Mouse (Mus musculus): ENCODE measurements around the gene Frem2. TPM values are rescaled to one million over a fixed set of nuclear protein-coding genes. Genes with fewer than 3 reads are reported as not detected.
A peak's percentile ranks its signal among the peaks of the same experiment; 100 is the strongest.

Frem2 gene
- polyA plus RNA-seq, 1 experiment from 2014 or later = 7.8 TPM

- Histone ChIP-seq H3K4me1 (peaks cover 32% of the 10 kb centered on the region), H3K4me3 (peak overlapping the region; percentile 74), H3K36me3 (replicated peaks) (peaks cover 41% of the 10 kb centered on the region), H3K27ac (replicated peaks) (no peak overlapping the region), H3K9me3 (peaks cover 31% of the 10 kb centered on the region), H3K27me3 (replicated peaks; ENCODE audit: low read depth, poor library complexity, severe bottlenecking) (peaks cover 38% of the 10 kb centered on the region)
- DNase-seq (ENCODE audit: low spot score) = no peak
- WGBS = 86% methylated on average over 13 of the region's 13 CpGs
Observed at GRCm38 (mm10) chr3:53655343-53655742, 1.8 kb downstream of the Frem2 start.

DNA sequence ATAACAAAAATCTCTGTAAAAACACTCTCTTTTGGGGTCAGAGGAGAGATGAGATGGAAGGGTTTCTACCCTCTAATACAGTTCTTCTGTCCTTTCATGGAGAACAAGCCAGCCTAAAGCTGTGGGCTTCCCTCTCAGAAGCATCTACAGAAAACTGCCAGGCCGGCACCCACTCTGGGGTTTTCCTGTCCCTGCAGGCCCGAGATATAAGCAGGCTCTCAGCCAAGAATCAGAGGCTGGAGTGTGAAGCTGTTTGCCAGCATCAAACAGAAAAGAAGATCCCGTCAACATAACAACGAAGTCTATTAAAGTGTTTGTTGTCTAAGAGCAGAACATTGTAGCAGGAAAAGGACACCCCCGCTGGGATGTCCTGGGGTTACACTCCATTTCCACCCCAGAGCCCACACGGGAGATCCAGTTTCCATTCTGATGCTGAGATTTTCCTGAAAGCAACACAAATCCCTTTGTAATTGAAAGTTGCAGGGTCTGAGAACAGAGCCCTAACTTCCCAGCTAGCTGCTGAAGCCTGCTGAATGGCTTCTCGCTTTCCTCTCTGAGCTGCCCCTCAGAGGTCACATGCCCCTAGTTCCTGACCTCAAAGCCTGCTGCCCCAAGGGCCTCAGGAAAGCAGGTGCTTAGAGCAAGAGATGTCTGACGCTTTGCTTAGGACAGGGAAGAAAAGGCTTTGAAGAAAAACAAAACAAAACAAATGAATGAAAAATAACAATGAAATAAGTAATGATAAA lies 7.0 kb downstream of the Frem2 start:
- H3K4me3 ChIP-seq = peak overlapping the region; percentile 37
- peaks cover 27% of the 10 kb centered on the region for H3K9me3 ChIP-seq
- H3K27me3 ChIP-seq (replicated peaks; ENCODE audit: low read depth, poor library complexity, severe bottlenecking) = peaks cover 8% of the 10 kb centered on the region
- H3K36me3 ChIP-seq (replicated peaks) = peaks cover 39% of the 10 kb centered on the region
- DNase-seq (ENCODE audit: low spot score) = peak; percentile 49
- peak overlapping the region; percentile 61; the same call in 1 of the 2 replicates for H3K27ac ChIP-seq (replicated peaks)
- peaks cover 15% of the 10 kb centered on the region for H3K4me1 ChIP-seq
- 2% methylated on average over 8 of the region's 8 CpGs for WGBS

DNA sequence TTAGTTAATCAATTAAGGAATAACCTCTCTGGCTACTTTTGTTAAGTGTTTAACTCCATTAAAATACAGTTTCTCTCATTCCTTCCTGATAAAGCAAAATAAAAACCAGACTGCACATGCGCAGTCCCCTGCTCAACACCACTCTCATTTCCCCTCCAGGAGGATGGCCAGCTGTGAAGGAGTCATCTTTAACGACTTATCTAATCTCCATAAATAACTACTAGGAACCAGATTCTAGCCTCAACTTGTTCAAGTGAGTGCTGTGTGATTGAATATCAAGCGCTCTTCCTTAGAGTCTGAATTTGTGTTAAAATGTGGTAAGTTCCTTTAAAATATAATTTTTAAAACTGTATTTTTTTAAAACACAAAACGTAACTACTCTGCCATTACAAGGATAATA lies 7.7 kb downstream of the Frem2 start:
- no peak for DNase-seq (ENCODE audit: low spot score)
- H3K9me3 ChIP-seq = peaks cover 20% of the 10 kb centered on the region
- H3K4me1 ChIP-seq = peaks cover 15% of the 10 kb centered on the region
- peaks cover under 1% of the 10 kb centered on the region; the same call in 1 of the 2 replicates for H3K27me3 ChIP-seq (replicated peaks; ENCODE audit: low read depth, poor library complexity, severe bottlenecking)
- no peak overlapping the region for H3K4me3 ChIP-seq
- WGBS = 41% methylated on average over 4 of the region's 4 CpGs
- H3K27ac ChIP-seq (replicated peaks) = no peak overlapping the region
- H3K36me3 ChIP-seq (replicated peaks) = peaks cover 32% of the 10 kb centered on the region

DNA sequence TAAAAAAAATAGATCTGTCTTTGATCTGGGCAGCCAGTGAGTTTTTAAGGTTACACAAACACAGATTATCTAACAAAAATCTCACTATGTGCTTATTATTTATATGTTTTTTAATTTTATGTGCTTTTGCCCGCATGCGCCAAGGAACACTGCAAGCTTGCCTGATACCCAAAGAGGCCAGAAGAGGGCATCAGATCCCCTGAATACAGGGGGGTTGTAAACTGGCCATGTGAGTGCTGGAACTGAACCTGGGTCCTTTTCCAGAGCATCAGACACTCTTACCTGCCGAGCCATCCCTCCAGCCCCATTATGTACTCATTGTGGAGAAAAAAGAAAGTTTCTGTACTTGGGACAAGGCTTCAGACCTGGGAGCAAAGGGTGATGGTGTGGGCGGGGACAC lies 8.3 kb downstream of the Frem2 start:
- Histone ChIP-seq H3K4me1 (peaks cover 15% of the 10 kb centered on the region), H3K27ac (replicated peaks) (no peak overlapping the region), H3K36me3 (replicated peaks) (peaks cover 27% of the 10 kb centered on the region), H3K4me3 (no peak overlapping the region), H3K9me3 (peaks cover 15% of the 10 kb centered on the region), H3K27me3 (replicated peaks; ENCODE audit: low read depth, poor library complexity, severe bottlenecking) (no peaks in the 10 kb centered on the region)
- no peak for DNase-seq (ENCODE audit: low spot score)
- 83% methylated on average over 4 of the region's 4 CpGs for WGBS

DNA sequence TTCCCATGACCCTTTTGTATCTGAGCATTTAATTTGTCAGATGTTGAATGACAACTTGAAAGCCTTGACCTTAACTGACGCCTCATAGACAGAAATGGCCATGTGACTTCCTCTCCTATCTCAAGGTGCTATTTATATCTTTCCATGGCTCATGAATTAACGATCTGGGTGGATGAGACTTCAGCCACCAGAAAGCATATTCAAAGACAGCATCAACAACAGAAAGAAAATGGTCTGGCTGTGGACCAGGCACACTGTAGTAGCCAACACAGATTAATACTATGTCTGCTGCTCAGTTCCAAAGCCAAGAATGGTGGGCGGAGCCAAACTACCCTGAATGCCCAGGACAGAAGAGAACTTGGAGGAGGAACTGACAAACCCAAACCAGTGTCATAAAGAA lies 21.2 kb downstream of the Frem2 start:
- no peaks in the 10 kb centered on the region for H3K36me3 ChIP-seq (replicated peaks)
- DNase-seq (ENCODE audit: low spot score) = no peak
- H3K27ac ChIP-seq (replicated peaks) = no peak overlapping the region
- no peaks in the 10 kb centered on the region for H3K9me3 ChIP-seq
- no peaks in the 10 kb centered on the region for H3K27me3 ChIP-seq (replicated peaks; ENCODE audit: low read depth, poor library complexity, severe bottlenecking)
- peaks cover 7% of the 10 kb centered on the region for H3K4me1 ChIP-seq
- no peak overlapping the region for H3K4me3 ChIP-seq
- WGBS = 74% methylated on average over 3 of the region's 3 CpGs

- Histone ChIP-seq H3K4me1 (peaks cover 20% of the 10 kb centered on the region), H3K9me3 (no peaks in the 10 kb centered on the region), H3K4me3 (no peak overlapping the region), H3K36me3 (replicated peaks) (no peaks in the 10 kb centered on the region), H3K27me3 (replicated peaks; ENCODE audit: low read depth, poor library complexity, severe bottlenecking) (no peaks in the 10 kb centered on the region), H3K27ac (replicated peaks) (peak overlapping the region; percentile 48; the same call in 1 of the 2 replicates)
- DNase-seq (ENCODE audit: low spot score) = no peak
- 69% methylated on average over 14 of the region's 14 CpGs for WGBS
Observed at GRCm38 (mm10) chr3:53631126-53631525, 26.0 kb downstream of the Frem2 start.

DNA sequence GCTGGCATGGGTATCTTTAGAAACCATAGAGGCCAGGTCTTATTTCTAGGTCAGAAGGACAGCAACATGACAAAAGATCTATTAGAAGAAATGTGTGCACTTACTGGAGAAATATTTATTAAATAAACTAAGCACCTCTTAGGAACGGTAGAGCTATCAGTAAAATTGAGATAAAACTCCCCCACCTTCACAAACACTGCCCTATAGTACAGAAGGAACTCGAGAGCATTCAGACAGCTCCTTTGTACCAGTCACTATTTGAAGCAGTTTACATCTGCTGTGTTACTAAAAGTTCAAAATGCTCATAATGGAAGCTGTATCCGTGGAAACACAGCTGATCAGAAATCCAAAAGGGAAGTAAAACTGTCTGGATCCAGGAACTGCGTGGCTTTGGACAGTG lies 26.5 kb downstream of the Frem2 start:
- H3K27ac ChIP-seq (replicated peaks) = no peak overlapping the region
- 79% methylated on average over 4 of the region's 4 CpGs for WGBS

GRCm38 (mm10) chr3:53629966-53630365 lies 27.2 kb downstream of the Frem2 start:
- Histone ChIP-seq H3K9me3 (no peaks in the 10 kb centered on the region), H3K4me1 (peaks cover 20% of the 10 kb centered on the region), H3K4me3 (no peak overlapping the region), H3K36me3 (replicated peaks) (no peaks in the 10 kb centered on the region), H3K27me3 (replicated peaks; ENCODE audit: low read depth, poor library complexity, severe bottlenecking) (no peaks in the 10 kb centered on the region), H3K27ac (replicated peaks) (no peak overlapping the region)
- DNase-seq (ENCODE audit: low spot score) = no peak
- 94% methylated on average over 5 of the region's 5 CpGs for WGBS

More for the DNA sequence above, 26.5 kb downstream of the Frem2 start:
- no peaks in the 10 kb centered on the region for H3K27me3 ChIP-seq (replicated peaks; ENCODE audit: low read depth, poor library complexity, severe bottlenecking)
- no peaks in the 10 kb centered on the region for H3K9me3 ChIP-seq
- no peaks in the 10 kb centered on the region for H3K36me3 ChIP-seq (replicated peaks)
- H3K4me3 ChIP-seq = no peak overlapping the region
- H3K4me1 ChIP-seq = peaks cover 20% of the 10 kb centered on the region
- no peak for DNase-seq (ENCODE audit: low spot score)

DNA sequence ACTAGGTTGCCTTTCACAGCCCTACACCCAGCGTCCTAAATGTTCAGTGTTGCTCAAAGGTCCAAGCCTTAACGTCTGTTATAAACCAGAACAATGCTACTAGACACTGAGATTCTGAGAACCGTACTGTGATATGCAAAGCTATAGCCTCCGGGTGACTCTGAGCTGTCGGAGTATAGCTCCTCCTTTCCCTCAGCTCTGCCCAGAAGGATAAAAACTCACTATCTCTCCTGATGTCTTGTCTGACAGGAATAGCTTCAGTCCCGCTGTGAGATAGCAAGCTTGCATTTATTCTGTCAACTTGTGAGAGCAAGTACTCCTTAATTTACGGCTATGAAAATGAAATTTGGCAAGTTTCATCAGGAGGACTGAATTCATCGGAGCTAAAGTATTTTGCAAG lies 33.9 kb downstream of the Frem2 start:
- no peaks in the 10 kb centered on the region for H3K27me3 ChIP-seq (replicated peaks; ENCODE audit: low read depth, poor library complexity, severe bottlenecking)
- no peak for DNase-seq (ENCODE audit: low spot score)
- H3K9me3 ChIP-seq = no peaks in the 10 kb centered on the region
- H3K27ac ChIP-seq (replicated peaks) = no peak overlapping the region
- H3K36me3 ChIP-seq (replicated peaks) = no peaks in the 10 kb centered on the region
- whole genome bisulfite sequencing = 87% methylated on average over 8 of the region's 8 CpGs
- no peak overlapping the region for H3K4me3 ChIP-seq
- H3K4me1 ChIP-seq = peaks cover 11% of the 10 kb centered on the region

- 85% methylated on average over 3 of the region's 3 CpGs for WGBS
- no peak overlapping the region for H3K4me3 ChIP-seq
- no peaks in the 10 kb centered on the region for H3K36me3 ChIP-seq (replicated peaks)
- peaks cover 7% of the 10 kb centered on the region; the same call in 1 of the 2 replicates for H3K4me1 ChIP-seq
- H3K27ac ChIP-seq (replicated peaks) = no peak overlapping the region
- H3K27me3 ChIP-seq (replicated peaks; ENCODE audit: low read depth, poor library complexity, severe bottlenecking) = no peaks in the 10 kb centered on the region
- DNase-seq (ENCODE audit: low spot score) = no peak
- no peaks in the 10 kb centered on the region for H3K9me3 ChIP-seq
Observed at GRCm38 (mm10) chr3:53620978-53621377, 36.2 kb downstream of the Frem2 start.

DNA sequence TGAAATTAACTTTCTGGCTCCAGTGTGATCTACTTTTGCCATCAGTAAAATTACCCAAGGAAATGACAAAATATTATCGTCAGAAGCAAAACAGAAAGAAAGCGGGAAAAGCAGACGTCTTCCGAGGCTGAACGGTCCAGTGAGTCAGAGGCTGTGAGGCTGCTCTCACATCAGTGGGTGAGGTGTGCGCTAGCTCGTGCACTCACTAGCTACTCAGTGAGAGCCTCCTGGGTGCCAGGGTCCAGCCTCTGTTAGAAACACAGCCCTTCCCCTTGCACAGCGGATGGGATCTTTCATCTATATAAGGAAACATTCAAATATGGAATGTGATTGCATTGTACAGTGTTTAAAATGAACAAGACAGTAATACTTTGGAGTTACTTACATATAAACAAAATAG lies 36.8 kb downstream of the Frem2 start:
- WGBS = 92% methylated on average over 8 of the region's 8 CpGs
- H3K4me3 ChIP-seq = no peak overlapping the region
- H3K36me3 ChIP-seq (replicated peaks) = no peaks in the 10 kb centered on the region
- DNase-seq (ENCODE audit: low spot score) = no peak
- peaks cover 7% of the 10 kb centered on the region; the same call in 1 of the 2 replicates for H3K4me1 ChIP-seq
- H3K27ac ChIP-seq (replicated peaks) = no peak overlapping the region
- H3K9me3 ChIP-seq = no peaks in the 10 kb centered on the region
- no peaks in the 10 kb centered on the region for H3K27me3 ChIP-seq (replicated peaks; ENCODE audit: low read depth, poor library complexity, severe bottlenecking)

DNA sequence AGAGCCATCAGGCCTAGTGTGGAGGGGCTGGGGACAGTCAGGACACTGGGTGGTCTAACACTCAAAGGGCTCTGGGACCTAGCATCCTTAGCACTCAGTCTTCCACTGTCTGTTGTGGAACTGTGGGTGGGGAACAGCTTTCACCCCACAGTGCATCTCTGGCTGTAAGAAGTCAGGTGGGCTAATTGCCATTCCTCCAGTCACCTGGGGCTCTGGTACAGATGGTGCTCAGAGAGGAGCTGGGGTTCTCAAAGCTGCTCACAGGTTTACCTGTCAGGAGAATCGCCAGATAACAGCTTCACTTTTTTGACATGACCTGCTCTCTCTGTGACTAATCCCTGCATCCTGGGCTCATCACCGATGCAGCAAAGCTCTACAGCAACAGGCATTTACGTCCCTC lies 46.0 kb downstream of the Frem2 start:
- Histone ChIP-seq H3K4me3 (no peak overlapping the region), H3K4me1 (peaks cover 3% of the 10 kb centered on the region; the same call in 1 of the 2 replicates), H3K27me3 (replicated peaks; ENCODE audit: low read depth, poor library complexity, severe bottlenecking) (no peaks in the 10 kb centered on the region), H3K9me3 (no peaks in the 10 kb centered on the region), H3K36me3 (replicated peaks) (peaks cover 3% of the 10 kb centered on the region; the same call in 1 of the 2 replicates), H3K27ac (replicated peaks) (no peak overlapping the region)
- 82% methylated on average over 3 of the region's 3 CpGs for WGBS
- DNase-seq (ENCODE audit: low spot score) = no peak

- Histone ChIP-seq H3K4me1 (peaks cover 3% of the 10 kb centered on the region; the same call in 1 of the 2 replicates), H3K36me3 (replicated peaks) (peaks cover 5% of the 10 kb centered on the region), H3K9me3 (no peaks in the 10 kb centered on the region), H3K4me3 (no peak overlapping the region), H3K27ac (replicated peaks) (no peak overlapping the region), H3K27me3 (replicated peaks; ENCODE audit: low read depth, poor library complexity, severe bottlenecking) (no peaks in the 10 kb centered on the region)
- no peak for DNase-seq (ENCODE audit: low spot score)
- 67% methylated on average over 4 of the region's 4 CpGs for WGBS
Observed at GRCm38 (mm10) chr3:53609851-53610250, 47.3 kb downstream of the Frem2 start.

All from embryonic facial prominence, embryonic 10.5 days (tissue).